Mouse (Mus musculus): ENCODE data around the gene B4galnt1.

DNA sequence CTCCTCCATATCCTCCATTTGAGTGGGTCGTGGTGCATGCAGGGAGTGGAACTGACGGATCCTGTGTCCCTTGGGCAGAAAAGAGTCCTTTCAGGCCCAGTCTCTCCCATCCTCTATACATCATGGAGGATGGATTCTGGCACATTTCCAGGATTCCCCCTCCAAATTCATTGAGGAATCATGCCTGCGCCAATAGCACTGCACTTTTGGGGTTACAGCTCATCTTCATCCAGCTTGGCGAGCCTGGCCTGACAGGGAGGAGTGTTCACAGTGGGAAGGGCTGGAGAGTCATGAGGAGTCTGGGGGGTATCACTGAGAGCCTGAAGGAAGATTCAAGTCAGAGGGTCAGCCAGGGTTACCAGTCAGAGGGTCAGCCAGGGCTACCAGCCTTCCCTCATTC is 17.6 kb downstream of the B4galnt1 start:
- no peak for TF ChIP-seq POLR2A (IDR thresholded peaks at IDR 0.05; ENCODE audit: borderline replicate concordance, extremely low read depth, low read depth, low read length)
- no peak for TF ChIP-seq CTCF (IDR thresholded peaks at IDR 0.05; ENCODE audit: insufficient read depth, low read length)
